ENCODE assay signal across 14 mouse cellular contexts in the genomic region with DNA sequence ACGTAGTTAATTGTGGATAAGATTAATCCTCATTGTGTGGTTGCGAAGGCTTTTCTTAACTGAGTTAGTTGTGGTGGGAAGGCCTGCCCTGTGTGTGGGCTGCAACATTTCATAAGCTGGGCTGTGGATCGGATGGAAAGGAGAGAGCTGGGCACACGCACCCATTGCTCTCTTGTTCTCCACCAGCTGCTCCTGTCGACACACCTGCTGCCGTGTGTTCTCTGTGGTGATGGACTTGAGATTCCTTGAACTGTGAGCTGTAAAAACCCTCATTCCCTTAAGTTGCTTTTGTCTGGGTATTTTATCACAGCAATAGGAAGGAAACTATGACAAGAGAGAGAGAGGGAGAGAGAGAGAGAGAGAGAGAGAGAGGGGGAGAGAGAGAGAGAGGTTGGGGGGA.
"Had no signal": no experiment of that assay in that cellular context is flagged by ENCODE, and none has a peak within 500 bp of the region (broad histone marks: within the 10 kb centered on the region; RNA-seq: fewer than 3 reads in every experiment).

No protein-coding gene starts in this region.

- DNase-seq: layer of hippocampus, adult 9-11 months; liver, embryonic 13.5 days; lung, embryonic 14.5 days; lung, postnatal 36 days; retina, postnatal 1 day; thymus, adult 2 months; thymus, postnatal 14 days; thymus, postnatal 4 days had no signal

- H3K27ac ChIP-seq: layer of hippocampus, adult 2 months; liver, embryonic 13.5 days; midbrain, embryonic 15.5 days had no signal

- H3K4me1 ChIP-seq: liver, embryonic 13.5 days; megakaryocyte, embryonic 14.5 days had no signal

- H3K36me3 ChIP-seq: liver, embryonic 13.5 days; midbrain, embryonic 15.5 days; neural tube, embryonic 13.5 days had no signal

- H3K4me3 ChIP-seq: layer of hippocampus, adult 2 months; liver, embryonic 13.5 days; megakaryocyte, embryonic 14.5 days; midbrain, embryonic 15.5 days; neural tube, embryonic 13.5 days had no signal

- H3K27me3 ChIP-seq: liver, embryonic 13.5 days; midbrain, embryonic 15.5 days had no signal

- H3K9ac ChIP-seq: liver, embryonic 13.5 days; lung, embryonic 14.5 days; midbrain, embryonic 15.5 days; neural tube, embryonic 13.5 days had no signal

- ATAC-seq: lung, postnatal 0 days; midbrain, embryonic 15.5 days had no signal

- H3K9me3 ChIP-seq: liver, embryonic 13.5 days; midbrain, embryonic 15.5 days; neural tube, embryonic 13.5 days had no signal

- H3K4me2 ChIP-seq: liver, embryonic 13.5 days; lung, embryonic 14.5 days; midbrain, embryonic 11.5 days; midbrain, embryonic 15.5 days; neural tube, embryonic 13.5 days had no signal
